Mouse (Mus musculus) G1E (cell line): ENCODE measurements around the gene Ptar1.

Experiments
- CTCF ChIP-seq: IDR thresholded peaks from 2 replicates; pipeline ENCODE4 v1.5.1; 2012; ENCODE audit warnings: low read depth, low read length, inconsistent platforms, mixed read lengths
- GATA1 ChIP-seq: IDR thresholded peaks from 2 replicates; pipeline ENCODE4 v1.6.1; 2012; ENCODE audit warnings: borderline replicate concordance, low read length, inconsistent platforms, mixed read lengths

GRCm38 (mm10) chr19:23653154-23653553, 34.1 kb upstream of the Ptar1 start:
- no peak for TF ChIP-seq CTCF
- no peak for TF ChIP-seq GATA1
